Mouse (Mus musculus) spleen, postnatal 10 days (tissue): ENCODE results near the gene Gne.
A peak's percentile ranks its signal among the peaks of the same experiment; 100 is the strongest.
"Not testable (repeated sequence)": the region's sequence is repeated elsewhere in the genome, so short reads cannot be mapped to it uniquely, and the experiment has no call there.

Source experiments
- DNase-seq, 2 experiments: peaks; one replicate each; pipeline ENCODE4 v3.0.0; 2021 to 2022; ENCODE audit warnings: low spot score in 2 of 2

Gne gene

GRCm38 (mm10) chr4:44072873-44073441, 11.0 kb downstream of the Gne start:
- no peak for DNase-seq

- DNase-seq = peak; percentile 85 to 93
Observed at GRCm38 (mm10) chr4:44072146-44072872, 11.7 kb downstream of the Gne start.

- DNase-seq = no peak
Observed at GRCm38 (mm10) chr4:44071741-44072145, 12.2 kb downstream of the Gne start.

GRCm38 (mm10) chr4:44070641-44071040, 13.3 kb downstream of the Gne start:
- no peak for DNase-seq

GRCm38 (mm10) chr4:44069411-44069810, 14.6 kb downstream of the Gne start:
- no peak for DNase-seq

DNA sequence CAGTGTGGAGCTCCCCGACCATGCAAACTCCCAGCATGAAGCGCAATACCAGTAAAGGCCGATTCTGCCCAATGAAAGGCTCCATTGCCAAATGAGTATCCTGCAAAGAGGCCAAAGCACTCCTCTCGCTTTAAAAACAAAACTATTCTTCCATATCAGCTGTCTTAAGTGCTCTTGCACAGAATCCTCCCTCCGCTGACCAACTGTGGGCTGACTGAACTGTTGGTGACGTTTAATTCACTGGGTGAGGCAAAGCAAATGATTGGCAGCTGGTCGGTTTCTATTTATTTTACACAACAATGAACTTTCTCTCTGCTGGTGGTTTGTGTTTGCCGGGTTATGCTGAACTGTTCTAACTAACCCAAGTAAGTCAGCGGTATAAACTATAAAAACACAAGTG, 15.2 kb downstream of the Gne start:
- DNase-seq = no peak

DNA sequence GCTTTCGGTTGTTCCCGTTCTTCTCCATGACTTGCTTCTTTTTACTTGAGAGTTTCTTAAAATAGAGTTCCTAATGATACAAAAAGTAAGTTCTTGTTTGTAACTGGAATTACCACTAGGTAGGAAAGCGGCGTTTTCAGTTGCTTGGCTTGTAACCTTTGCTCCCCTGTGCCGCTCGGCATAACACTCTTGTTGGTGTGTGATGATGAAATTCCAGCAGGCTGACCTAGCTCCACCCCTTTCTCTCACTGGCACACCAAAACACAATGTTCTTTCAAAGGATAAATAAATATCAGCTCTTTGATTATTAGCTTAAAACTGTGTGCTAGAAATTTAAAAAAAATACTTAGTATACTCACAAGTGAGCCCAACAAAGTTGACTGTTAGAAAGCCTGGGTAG, 17.1 kb downstream of the Gne start:
- DNase-seq = no peak

GRCm38 (mm10) chr4:44065355-44066025, 18.5 kb downstream of the Gne start:
- DNase-seq = peak; percentile 89 to 93

DNA sequence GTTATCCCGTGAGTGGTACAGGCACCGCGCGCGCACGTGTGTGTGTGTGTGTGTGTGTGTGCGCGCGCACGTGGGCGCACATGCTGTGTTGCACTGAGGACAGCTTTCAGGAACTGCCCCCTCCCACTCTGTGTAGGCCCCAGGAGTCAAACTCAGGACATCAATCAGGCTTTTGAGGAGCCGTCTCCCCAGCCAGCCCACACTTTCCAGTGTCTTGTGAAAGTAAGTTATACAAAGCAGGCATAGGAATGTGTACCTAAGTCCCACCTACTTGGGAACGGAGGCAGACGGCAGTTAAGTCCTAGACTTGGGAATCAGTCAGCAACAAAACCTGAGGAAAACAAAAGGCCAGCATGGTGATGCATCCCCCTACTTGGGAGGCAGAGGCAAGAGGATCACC, 21.2 kb downstream of the Gne start:
- no peak for DNase-seq

DNA sequence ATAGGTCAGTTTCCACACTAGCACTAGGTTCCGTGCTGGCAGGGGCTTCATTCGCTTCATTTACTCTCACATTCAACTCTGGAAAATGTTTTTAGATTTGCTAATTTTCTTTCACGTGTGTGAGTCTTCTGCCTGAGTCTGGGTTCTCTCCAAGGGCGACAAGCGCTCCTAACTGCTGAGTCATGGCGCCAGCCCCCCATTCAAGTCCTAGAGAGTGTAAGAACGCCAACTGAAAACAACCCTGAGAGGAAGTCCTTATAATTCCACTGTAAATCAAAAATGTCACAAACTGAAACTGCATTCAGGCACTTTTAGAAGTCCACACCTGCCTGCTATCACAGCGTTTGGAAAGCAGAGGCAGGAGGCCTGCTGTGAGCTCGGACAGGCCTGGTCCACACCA, 21.9 kb downstream of the Gne start:
- DNase-seq = peak in 1 of 2 experiments; percentile 41

GRCm38 (mm10) chr4:44059674-44060073, 24.3 kb downstream of the Gne start:
- no peak for DNase-seq

GRCm38 (mm10) chr4:44049812-44050211, 34.2 kb downstream of the Gne start:
- no peak for DNase-seq

DNA sequence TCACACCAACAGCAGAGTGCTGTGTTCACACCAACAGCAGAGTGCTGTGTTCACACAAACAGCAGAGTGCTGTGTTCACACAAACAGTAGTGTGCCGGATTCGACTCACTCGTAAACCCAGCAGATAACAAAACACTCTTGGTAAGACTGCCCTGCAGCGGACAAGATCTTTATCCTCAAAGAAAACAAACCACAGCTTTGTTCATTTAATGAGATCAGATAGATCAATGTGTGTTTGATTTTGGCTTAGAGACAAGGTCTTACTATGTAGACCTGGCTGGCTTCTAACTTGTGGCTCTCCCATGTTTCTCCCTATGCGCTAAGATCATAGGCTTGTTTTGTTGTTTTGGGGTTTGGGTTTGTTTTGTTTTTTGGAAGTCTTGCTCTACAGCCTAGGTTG, 37.9 kb downstream of the Gne start:
- no peak for DNase-seq

GRCm38 (mm10) chr4:44044685-44045356, 39.2 kb downstream of the Gne start:
- no peak for DNase-seq

DNA sequence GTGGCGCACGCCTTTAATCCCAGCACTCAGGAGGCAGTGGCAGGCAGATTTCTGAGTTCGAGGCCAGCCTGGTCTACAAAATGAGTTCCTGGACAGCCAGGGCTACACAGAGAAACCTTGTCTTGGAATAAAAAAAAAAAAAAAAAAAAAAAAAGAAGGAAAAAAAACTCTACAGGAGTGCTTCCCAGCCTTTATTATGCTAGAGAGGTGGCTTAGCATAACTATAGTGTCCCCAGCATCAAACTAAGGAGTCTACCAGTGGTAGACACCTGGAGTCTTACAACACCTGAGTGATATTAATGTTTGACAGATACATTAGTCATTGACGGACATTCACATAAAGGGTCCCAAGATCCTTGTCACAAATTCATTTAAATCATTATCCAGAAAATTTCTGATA, 40.8 kb downstream of the Gne start:
- DNase-seq = not testable (repeated sequence)

DNA sequence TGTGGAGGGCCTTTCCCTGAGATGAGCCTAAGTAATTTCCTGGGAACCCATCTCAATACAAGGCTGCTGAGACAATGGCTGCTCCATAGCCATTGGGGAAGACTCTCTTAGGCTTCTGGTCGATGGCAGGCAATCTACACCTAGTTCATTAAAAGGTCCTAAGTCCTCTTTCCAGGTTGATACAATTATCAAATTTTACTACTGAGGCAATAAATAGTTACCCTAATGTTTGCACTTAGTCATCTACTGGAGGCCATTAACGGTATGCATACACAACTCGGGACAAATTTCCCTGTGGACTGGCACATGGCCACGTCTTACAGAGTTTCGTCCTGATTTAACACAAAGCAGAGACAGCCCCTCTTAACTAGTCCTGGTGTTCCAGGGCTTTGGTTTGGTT, 41.5 kb downstream of the Gne start:
- no peak for DNase-seq

- no peak for DNase-seq
Observed at GRCm38 (mm10) chr4:44040802-44041201, 43.2 kb downstream of the Gne start.

- DNase-seq = no peak
Observed at GRCm38 (mm10) chr4:44036455-44036854, 47.5 kb downstream of the Gne start.

DNA sequence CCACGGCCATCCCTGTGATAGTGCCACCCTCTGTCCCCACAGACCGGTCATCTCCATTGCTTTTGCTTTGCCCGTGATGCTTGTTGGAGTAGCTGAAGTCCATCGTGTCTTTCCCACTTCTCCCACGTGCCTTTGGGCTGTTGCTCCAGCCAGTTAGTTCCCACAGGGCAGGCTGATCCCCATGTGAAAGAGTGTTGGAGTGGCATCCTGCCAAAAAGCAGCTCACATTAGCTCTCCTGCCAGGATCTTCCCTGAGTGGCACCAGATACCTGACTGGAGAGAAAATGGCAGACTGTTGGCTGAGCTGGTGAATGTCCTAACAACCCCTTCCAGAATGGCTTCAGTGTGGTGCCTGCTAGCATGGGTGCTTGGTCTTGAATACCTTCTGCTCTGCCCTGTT, 52.5 kb downstream of the Gne start:
- DNase-seq = no peak

DNA sequence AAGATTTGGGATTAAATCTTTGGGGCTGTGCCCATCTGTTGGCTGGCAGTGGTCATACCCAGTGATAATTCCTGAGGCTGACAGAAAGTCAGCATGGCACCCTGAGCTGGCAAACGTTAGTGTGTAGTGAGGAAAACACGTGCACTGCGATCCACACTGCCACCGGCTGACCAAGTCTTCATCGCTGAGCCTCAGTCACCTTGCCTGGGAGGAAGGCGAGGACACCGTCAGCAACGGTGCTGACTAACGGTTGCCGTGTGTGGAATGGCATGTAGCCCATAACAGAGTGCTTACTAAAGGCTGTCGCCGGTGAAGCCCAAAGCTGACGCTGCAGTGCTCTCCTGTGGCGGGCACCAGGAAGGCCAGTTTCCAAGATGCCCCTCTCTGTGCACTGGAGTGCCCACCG, 54.3 kb downstream of the Gne start:
- DNase-seq = no peak

GRCm38 (mm10) chr4:44028303-44029135, 55.5 kb downstream of the Gne start:
- no peak for DNase-seq

DNA sequence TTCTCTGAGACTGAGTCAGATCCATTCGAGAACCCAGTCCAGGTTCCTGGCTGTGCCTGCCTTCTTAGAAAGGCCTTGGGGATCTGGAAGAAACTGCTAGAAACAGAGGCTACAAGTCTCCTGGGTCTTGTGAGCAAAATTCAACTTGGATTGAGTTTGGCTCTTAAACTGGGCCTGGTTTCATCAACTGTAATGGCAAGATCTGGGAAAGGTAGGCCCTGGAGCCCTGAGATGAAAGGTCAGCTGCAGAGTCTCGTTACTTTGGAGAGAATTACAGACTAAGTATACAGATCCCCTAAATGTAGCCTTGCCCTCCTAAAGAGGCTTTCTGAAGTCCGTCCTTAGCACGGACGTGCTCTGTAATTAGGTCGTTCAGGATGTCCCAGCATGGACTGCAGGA, 58.4 kb downstream of the Gne start:
- no peak for DNase-seq
